Mouse (Mus musculus) embryo, embryonic 10 days (tissue): ENCODE results near the gene Arf6.

Experiments used
- DNase-seq: peaks from one replicate; pipeline ENCODE4 v3.0.0-alpha.2; 2015; ENCODE audit warnings: low spot score

Arf6 gene

DNA sequence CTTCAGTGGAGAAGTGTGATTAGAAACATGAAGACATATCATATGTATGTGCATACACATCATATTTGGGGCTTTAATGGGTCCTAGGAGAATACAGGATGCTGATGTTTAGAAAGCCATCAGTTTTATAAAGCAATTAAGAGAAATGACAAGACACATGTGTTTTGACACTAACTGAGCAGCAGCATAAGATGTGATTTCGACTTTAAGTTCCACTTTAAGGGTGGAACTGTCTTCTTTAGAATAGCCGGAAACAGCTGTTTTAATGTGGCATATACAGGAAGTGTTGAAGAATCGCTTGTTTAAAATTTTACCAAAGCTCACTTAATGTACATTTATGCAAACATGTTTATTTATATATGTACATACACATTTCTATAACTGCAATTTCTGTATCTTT, 41.4 kb downstream of the Arf6 start:
- no peak for DNase-seq

DNA sequence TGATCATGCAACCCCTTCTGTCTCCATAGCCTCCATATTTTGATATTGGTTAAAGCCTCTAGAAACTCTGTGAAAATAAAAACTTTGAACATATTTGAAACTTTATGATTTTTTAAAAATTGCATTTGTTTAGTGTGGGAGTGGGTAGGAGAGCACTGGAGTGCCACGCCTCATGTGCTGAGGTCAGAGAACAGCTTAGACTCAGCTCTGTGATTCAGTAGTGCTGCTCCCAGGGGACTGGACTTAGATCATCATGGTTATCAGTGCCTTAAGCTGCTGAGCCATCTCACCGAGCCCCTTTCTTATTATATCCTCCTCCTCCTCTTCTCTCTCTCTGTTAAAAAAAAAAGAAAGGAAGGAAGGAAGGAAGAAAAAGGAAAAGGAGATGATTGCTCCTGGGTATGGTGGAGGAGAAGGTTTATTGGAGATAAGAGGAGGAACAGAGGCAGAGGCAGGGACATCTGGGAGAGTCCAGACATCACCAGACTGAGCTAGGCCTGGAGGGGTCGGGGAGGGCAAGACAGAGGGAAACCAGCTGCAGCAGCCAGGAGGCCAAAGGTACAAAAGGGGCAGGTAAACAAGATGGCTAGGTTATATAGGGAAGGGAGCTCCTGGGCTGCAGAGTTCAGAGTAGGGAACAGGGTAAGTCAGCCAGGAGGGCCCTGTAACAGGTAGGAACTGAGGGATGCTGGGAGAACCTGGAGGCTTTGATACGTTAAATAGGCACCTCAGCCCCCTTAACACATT, 43.0 kb downstream of the Arf6 start:
- no peak for DNase-seq

DNA sequence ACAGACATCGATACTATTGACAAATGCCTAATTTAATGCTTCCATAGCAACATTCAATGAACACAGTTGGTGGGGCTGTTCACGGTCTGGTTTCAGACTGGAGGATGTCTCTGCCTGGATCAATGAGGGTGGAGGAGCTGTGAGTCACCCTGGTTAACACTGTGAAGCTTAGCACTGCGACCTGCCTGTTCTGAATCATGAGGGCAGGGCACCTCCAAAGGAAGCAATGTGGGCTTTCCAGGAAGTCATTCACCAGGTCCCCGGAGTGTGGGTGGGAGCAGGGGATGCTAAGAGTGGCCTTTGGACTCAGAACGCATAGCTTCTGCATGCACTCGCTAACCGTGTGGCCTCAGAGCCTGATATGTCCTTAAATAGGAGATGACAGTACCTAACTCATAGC, 44.8 kb downstream of the Arf6 start:
- no peak for DNase-seq

DNA sequence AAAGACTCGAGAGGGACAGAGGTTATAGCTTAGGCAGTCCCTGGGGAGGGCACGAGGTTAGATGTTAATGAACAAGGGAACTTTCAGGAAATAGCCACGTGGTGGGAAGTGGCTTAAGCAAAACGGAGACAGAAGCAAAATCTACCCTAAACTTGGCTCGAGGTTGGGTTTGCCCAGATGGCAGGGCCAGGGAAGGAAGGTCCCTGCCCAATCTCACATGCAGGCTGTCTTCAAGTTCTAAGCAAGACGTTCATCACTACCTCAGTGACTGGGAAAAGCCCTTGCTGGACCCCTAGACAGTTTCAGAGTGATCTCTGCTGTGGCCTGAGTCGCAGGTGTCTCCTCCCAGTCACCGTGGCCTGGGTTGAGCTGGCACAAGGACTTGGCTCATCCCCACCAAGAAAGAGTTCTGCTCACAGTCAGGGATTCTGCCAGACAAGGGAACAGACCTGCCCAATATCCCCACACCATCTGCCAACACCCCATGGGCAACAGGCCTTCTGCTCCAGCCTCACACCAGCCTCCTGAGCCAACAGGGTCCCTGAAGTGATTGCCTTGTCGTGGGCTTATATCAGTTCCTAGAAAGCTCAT, 45.8 kb downstream of the Arf6 start:
- DNase-seq, result peak; percentile 27

DNA sequence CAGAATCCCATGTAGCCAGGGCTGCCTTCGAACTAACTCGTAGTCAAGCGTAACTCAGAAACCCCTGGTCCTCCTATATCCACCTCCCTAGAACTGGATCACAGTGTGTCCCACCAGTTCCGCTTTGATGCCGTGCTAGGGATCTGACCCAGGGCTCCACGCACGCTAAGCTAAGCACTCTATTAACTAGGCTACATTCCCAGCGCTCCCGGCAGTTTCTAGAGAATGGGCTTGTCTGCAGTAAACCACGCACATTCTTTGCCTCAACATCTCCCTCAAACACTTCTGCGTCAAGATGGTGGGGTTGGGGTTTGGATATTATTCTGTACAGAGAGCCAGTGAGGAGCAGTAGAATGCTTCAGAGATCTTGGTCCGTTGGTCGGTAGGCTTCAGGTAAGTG, 46.7 kb downstream of the Arf6 start:
- DNase-seq, result no peak

DNA sequence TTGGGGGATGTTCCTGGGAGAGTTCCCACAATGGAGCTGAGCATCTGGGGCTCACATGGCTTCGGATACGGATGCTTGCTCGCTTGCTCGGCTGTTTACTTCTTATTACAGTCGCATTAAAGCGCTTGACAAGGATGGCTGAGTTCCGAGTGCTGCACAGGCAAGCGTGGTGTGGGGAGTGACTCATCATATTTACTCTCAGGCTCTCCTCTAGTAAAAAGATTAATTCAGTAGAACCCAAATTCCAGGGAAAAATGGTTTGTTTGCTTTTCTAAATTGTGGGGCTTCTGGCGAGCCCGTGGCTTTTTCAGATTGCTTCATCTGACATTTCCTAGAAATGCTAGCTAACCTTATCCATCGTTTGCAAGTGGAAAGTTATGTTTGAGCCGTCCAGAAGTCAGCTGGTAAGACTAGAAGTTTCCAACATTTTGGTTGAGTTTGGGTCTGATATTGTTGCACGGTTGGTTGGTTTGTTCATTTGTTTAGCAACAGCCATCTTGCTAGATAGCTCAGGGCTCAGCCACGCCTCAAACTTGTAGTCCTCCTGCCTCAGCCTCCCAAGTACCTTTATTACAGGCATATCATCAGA, 47.2 kb downstream of the Arf6 start:
- no peak for DNase-seq

DNA sequence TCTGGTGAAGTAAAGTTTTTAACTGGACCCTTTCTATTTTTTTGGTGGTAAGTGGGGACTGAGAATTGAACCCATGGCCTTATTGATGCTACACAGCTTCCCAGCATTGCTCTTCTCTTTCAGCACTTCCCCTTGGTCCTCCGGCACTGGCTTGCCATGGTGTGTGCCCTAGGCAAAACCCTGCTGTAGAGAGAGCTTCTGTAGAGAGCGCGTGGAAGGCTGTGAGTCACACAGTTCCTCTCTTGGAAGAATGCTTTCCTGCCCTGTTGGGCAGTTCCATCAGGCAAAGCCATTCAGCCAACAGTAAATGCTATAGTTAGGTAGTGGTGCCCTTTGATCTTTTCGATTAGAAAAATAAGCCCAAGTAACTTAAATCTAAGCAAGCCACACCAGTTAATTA, 47.7 kb downstream of the Arf6 start:
- DNase-seq, result no peak

DNA sequence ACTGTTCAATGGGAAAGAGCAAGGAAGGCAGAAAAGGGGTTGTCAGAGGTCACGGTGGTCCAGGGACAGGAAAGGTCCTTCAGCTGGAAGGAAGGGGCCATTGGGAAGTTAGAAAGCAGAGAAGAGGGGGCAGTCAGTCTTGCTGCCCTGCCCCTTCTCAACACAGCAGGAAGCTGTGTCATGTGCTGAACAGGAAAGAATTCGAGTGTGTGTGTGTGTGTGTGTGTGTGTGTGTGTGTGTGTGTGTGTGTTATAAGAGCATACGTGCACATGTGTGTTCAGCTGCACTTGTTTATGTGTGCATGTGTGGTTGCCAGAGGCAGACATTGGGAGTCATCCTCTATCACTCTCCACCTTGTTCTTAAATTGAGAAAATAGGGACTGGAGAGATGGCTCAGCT, 48.8 kb downstream of the Arf6 start:
- DNase-seq, result no peak

DNA sequence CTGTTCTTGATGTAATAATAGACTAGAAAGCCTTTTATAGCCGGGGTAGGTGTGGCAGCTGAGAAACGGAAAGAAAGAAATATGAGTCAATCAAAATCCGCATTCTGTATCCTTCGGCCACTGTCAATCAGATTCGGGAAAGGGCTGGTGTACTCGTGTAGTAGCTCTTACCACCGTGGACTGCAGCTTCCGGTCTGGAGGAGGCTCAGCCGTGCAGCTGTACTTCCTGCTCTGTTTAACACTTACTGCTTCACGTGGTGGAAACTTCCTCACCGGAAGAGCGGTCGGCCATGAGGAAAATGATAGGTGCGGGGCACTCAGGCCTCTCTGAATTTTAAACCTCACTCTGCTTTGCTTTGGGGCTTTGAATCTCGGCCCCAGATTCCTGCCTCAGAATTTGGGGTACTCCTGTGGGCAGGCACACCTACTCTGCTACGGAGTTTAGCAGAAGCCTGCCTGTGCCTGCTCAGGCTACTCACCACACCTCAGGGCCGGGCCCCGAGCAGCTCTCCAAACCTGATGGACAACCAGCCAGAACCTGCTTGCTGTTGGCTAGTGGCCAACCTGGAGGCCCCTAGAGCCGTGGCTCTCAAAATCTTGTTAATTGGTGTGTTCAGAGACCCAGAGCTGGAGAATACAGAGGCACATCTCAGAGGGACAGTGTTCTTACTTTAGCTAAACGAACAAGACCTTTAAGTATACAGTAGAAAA, 51.0 kb downstream of the Arf6 start:
- no peak for DNase-seq
